Mouse (Mus musculus) MEL (cell line): ENCODE measurements at regions not wholly inside any gene's neighbourhood (a gene's known extent, or its start where the extent isn't known, plus 50 kb on each side); places are given as distances from the start of the nearest gene placed in this dataset.

Experiments
- DNase-seq: peaks from one replicate; pipeline ENCODE4 v3.0.0; 2011; ENCODE audit warnings: low read depth, low spot score
- H3K27ac ChIP-seq: 2 replicates; pipeline ENCODE4 v1.5.1; 2012; ENCODE audit warnings: low read depth, mild to moderate bottlenecking, control low read depth, low read length, moderate library complexity; ENCODE audit not compliant: control insufficient read depth
- H3K27me3 ChIP-seq, 2 experiments: fragments of 150-350 bp in 1 of 2; sonication (generic) in 1 of 2; 2 replicates each; pipeline ENCODE4 v1.6.1; 2012; ENCODE audit warnings: low read length in 2 of 2, mild to moderate bottlenecking in 2 of 2, improper control_type of control experiment in 1 of 2, moderate library complexity in 1 of 2; ENCODE audit not compliant: insufficient read depth in 2 of 2, control insufficient read depth in 1 of 2
- H3K36me3 ChIP-seq, 2 experiments: 2 replicates each; pipeline ENCODE4 v1.6.1; 2012 to 2014; ENCODE audit warnings: low read length in 2 of 2, improper control_type of control experiment in 1 of 2, inconsistent platforms in 1 of 2, mild to moderate bottlenecking in 1 of 2; ENCODE audit not compliant: insufficient read depth in 2 of 2, control insufficient read depth in 1 of 2
- H3K4me1 ChIP-seq, 2 experiments: fragments of 150-350 bp in 1 of 2; sonication (generic) in 1 of 2; 2 replicates each; pipeline ENCODE4 v1.6.1; 2012; ENCODE audit warnings: low read length in 2 of 2, improper control_type of control experiment in 1 of 2, mild to moderate bottlenecking in 1 of 2; ENCODE audit not compliant: insufficient read depth in 2 of 2, control insufficient read depth in 1 of 2
- H3K4me3 ChIP-seq, 2 experiments: fragments of 150-350 bp in 1 of 2; sonication (generic) in 1 of 2; 2 replicates each; pipeline ENCODE4 v1.5.1; 2012; ENCODE audit warnings: low read depth in 2 of 2, low read length in 2 of 2, mild to moderate bottlenecking in 2 of 2, moderate library complexity in 2 of 2, control low read depth in 1 of 2, improper control_type of control experiment in 1 of 2; ENCODE audit not compliant: control insufficient read depth in 1 of 2, insufficient read depth in 1 of 2
- H3K79me2 ChIP-seq: 2 replicates; pipeline ENCODE4 v1.6.1; 2012; ENCODE audit warnings: mild to moderate bottlenecking, low read length, moderate library complexity; ENCODE audit not compliant: control insufficient read depth, poor library complexity, insufficient read depth
- H3K9ac ChIP-seq: 2 replicates; pipeline ENCODE4 v1.6.1; 2012; ENCODE audit warnings: low read depth, mild to moderate bottlenecking, control low read depth, low read length, moderate library complexity; ENCODE audit not compliant: control insufficient read depth, poor library complexity, severe bottlenecking
- H3K9me3 ChIP-seq: fragments of 150-350 bp; sonication (generic); replicated peaks from 2 replicates; pipeline ENCODE4 v1.6.1; 2012; ENCODE audit warnings: mild to moderate bottlenecking, low read length, improper control_type of control experiment, moderate library complexity; ENCODE audit not compliant: insufficient read depth
- BHLHE40 ChIP-seq: IDR thresholded peaks from 2 replicates; pipeline ENCODE4 v1.6.1; 2012; ENCODE audit warnings: low read depth, mild to moderate bottlenecking, inconsistent platforms, low read length, improper control_type of control experiment, borderline replicate concordance
- CHD2 ChIP-seq: IDR thresholded peaks from 2 replicates; pipeline ENCODE4 v1.6.1; 2011; ENCODE audit warnings: low read length, improper control_type of control experiment
- GATA1 ChIP-seq: IDR thresholded peaks from 2 replicates; pipeline ENCODE4 v1.6.1; 2011; ENCODE audit warnings: low read depth, low read length, improper control_type of control experiment
- HCFC1 ChIP-seq: IDR thresholded peaks from 2 replicates; pipeline ENCODE4 v1.6.1; 2012; ENCODE audit warnings: low read depth, mild to moderate bottlenecking, inconsistent platforms, low read length, improper control_type of control experiment, moderate library complexity
- KAT2A ChIP-seq: conservative IDR thresholded peaks from 2 replicates; pipeline ENCODE4 v1.6.1; 2012; ENCODE audit warnings: low read depth, low read length, improper control_type of control experiment, inconsistent platforms
- MAX ChIP-seq: IDR thresholded peaks from 2 replicates; pipeline ENCODE4 v1.6.1; 2011; ENCODE audit warnings: low read length, improper control_type of control experiment
- MAZ ChIP-seq: IDR thresholded peaks from 2 replicates; pipeline ENCODE4 v1.6.1; 2012; ENCODE audit warnings: low read depth, mild to moderate bottlenecking, inconsistent platforms, low read length, improper control_type of control experiment
- MYB ChIP-seq: IDR thresholded peaks from 2 replicates; pipeline ENCODE4 v1.6.1; 2011; ENCODE audit warnings: mild to moderate bottlenecking, low read depth, low read length, improper control_type of control experiment
- POLR2A ChIP-seq, 2 experiments: IDR thresholded peaks; 2 replicates each; pipeline ENCODE4 v1.6.1; 2011 to 2012; ENCODE audit warnings: low read length in 2 of 2, mild to moderate bottlenecking in 2 of 2, control low read depth in 1 of 2, improper control_type of control experiment in 1 of 2, low read depth in 1 of 2, moderate library complexity in 1 of 2; ENCODE audit not compliant: control insufficient read depth in 1 of 2, insufficient read depth in 1 of 2, poor library complexity in 1 of 2
- POLR2AphosphoS5 ChIP-seq: IDR thresholded peaks from 2 replicates; pipeline ENCODE4 v1.6.1; 2012; ENCODE audit warnings: low read depth, borderline replicate concordance, mild to moderate bottlenecking, inconsistent platforms, low read length, moderate library complexity, mixed read lengths
- RCOR1 ChIP-seq: IDR thresholded peaks from 2 replicates; pipeline ENCODE4 v1.6.1; 2012; ENCODE audit warnings: low read depth, mild to moderate bottlenecking, inconsistent platforms, low read length, improper control_type of control experiment
- SMC3 ChIP-seq: IDR thresholded peaks from 2 replicates; pipeline ENCODE4 v1.6.1; 2011; ENCODE audit warnings: low read depth, low read length, improper control_type of control experiment
- TCF12 ChIP-seq: IDR thresholded peaks from 2 replicates; pipeline ENCODE4 v1.6.1; 2014; ENCODE audit warnings: low read depth, mild to moderate bottlenecking, inconsistent platforms, low read length, improper control_type of control experiment, moderate library complexity
- UBTF ChIP-seq: IDR thresholded peaks from 2 replicates; pipeline ENCODE4 v1.6.1; 2012; ENCODE audit warnings: low read depth, mild to moderate bottlenecking, inconsistent platforms, low read length, improper control_type of control experiment, moderate library complexity, borderline replicate concordance; ENCODE audit not compliant: insufficient read depth
- USF1 ChIP-seq: IDR thresholded peaks from 2 replicates; pipeline ENCODE4 v1.6.1; 2014; ENCODE audit warnings: low read depth, mild to moderate bottlenecking, inconsistent platforms, low read length, improper control_type of control experiment, moderate library complexity
- ZC3H11A ChIP-seq: IDR thresholded peaks from 2 replicates; pipeline ENCODE4 v1.6.1; 2012; ENCODE audit warnings: low read depth, mild to moderate bottlenecking, inconsistent platforms, low read length, improper control_type of control experiment

- no peak overlapping the region for H3K9ac ChIP-seq
- TF ChIP-seq POLR2AphosphoS5 (no peak), SMC3 (no peak), CHD2 (no peak), KAT2A (no peak), UBTF (no peak), ZC3H11A (no peak), USF1 (no peak), GATA1 (no peak), MYB (no peak), HCFC1 (no peak), RCOR1 (no peak), POLR2A (IDR thresholded peaks at IDR 0.05; ENCODE audit: control insufficient read depth in 1 of 2, insufficient read depth in 1 of 2, low read depth in 1 of 2, low read length in 2 of 2, poor library complexity in 1 of 2) (no peak), TCF12 (no peak), MAZ (no peak), MAX (no peak)
- TF ChIP-seq, all 39 proteins: peak for 0
- Histone ChIP-seq H3K27ac (no peak overlapping the region), H3K9me3 (no peaks in the 10 kb centered on the region), H3K27me3 (no peaks in the 10 kb centered on the region), H3K79me2 (no peaks in the 10 kb centered on the region), H3K4me1 (peaks cover 2 to 4% of the 10 kb centered on the region in 2 experiments; a peak in 2 of 4 replicates), H3K36me3 (no peaks in the 10 kb centered on the region), H3K4me3 (no peak overlapping the region)
- no peak for DNase-seq
These were observed 70.0 kb upstream of the Caprin1 start for GRCm38 (mm10) chr2:103867241-103867957.

- Histone ChIP-seq H3K27ac (no peak overlapping the region), H3K9ac (no peak overlapping the region), H3K79me2 (no peaks in the 10 kb centered on the region), H3K27me3 (no peaks in the 10 kb centered on the region), H3K9me3 (no peaks in the 10 kb centered on the region), H3K4me3 (no peak overlapping the region), H3K4me1 (peaks cover 2 to 4% of the 10 kb centered on the region in 2 experiments; a peak in 2 of 4 replicates), H3K36me3 (no peaks in the 10 kb centered on the region)
- DNase-seq = no peak
- no peak for TF ChIP-seq BHLHE40
These were observed 70.5 kb upstream of the Caprin1 start for GRCm38 (mm10) chr2:103867958-103868330.
